Mouse (Mus musculus): Measurements from ENCODE around the gene Tmem95.

DNA sequence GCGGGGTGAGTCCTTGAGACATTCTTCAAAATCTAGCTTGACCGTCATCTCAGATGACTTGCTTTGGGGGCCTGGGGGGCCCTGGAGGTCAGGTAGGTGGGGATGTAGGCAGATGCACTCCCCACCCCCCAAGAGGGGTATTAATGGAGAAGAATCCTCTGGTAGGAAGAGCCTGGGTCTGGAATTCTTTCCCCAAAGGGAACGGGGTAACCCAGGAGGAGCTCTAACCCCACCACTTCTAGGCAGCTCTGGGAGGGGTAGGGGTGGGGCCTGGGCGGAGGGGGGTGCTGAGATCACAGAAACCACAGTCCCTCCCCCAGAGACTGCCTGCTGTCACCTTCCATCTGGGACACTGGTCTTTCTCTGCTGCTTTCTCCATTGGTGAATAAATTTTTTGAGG lies 17.5 kb upstream of the Tmem95 start, which contains the start of gene Acap1:
- TF ChIP-seq CTCF (IDR thresholded peaks at IDR 0.05; ENCODE audit: low read depth), result no peak
- no peak for TF ChIP-seq EP300 (IDR thresholded peaks at IDR 0.05; ENCODE audit: low read depth)
